Mouse (Mus musculus) embryonic facial prominence, embryonic 12.5 days (tissue): ENCODE measurements around the gene Pum3. TPM values are rescaled to one million over a fixed set of nuclear protein-coding genes. Genes with fewer than 3 reads are reported as not detected.
"Not testable (repeated sequence)": the region's sequence is repeated elsewhere in the genome, so short reads cannot be mapped to it uniquely, and the experiment has no call there.

Experiments
- ATAC-seq: fragments of 200-750 bp; cut with Nextera tagmentation; 2 replicates; pipeline ENCODE4 v1.8.0; 2017; ENCODE audit not compliant: insufficient number of reproducible peaks, insufficient read depth, low FRiP score, low TSS enrichment
- H3K27ac ChIP-seq: fragments of 300-500 bp; sonication (generic); 2 replicates; pipeline ENCODE4 v1.5.1; 2016; ENCODE audit warnings: mild to moderate bottlenecking
- H3K27me3 ChIP-seq: fragments of 300-500 bp; sonication (generic); 2 replicates; pipeline ENCODE4 v1.6.1; 2016; ENCODE audit warnings: mild to moderate bottlenecking, moderate library complexity
- H3K36me3 ChIP-seq: fragments of 300-500 bp; sonication (generic); 2 replicates; pipeline ENCODE4 v1.6.1; 2016; ENCODE audit warnings: mild to moderate bottlenecking
- H3K4me1 ChIP-seq: fragments of 300-500 bp; sonication (generic); 2 replicates; pipeline ENCODE4 v1.6.1; 2016
- H3K4me2 ChIP-seq: fragments of 300-500 bp; sonication (generic); replicated peaks from 2 replicates; pipeline ENCODE4 v1.6.1; 2016; ENCODE audit warnings: mild to moderate bottlenecking, moderate library complexity
- H3K4me3 ChIP-seq: fragments of 300-500 bp; sonication (generic); 2 replicates; pipeline ENCODE4 v1.5.1; 2016; ENCODE audit warnings: mild to moderate bottlenecking
- H3K9ac ChIP-seq: fragments of 300-500 bp; sonication (generic); 2 replicates; pipeline ENCODE4 v1.6.1; 2016; ENCODE audit warnings: mild to moderate bottlenecking, moderate library complexity
- H3K9me3 ChIP-seq: fragments of 300-500 bp; sonication (generic); 2 replicates; pipeline ENCODE4 v1.6.1; 2016; ENCODE audit warnings: mild to moderate bottlenecking, moderate library complexity
- WGBS: fragments of 180-500 bp; shearing (Covaris S2); methylation state at CpG from one replicate; pipeline ENCODE4 v1.1.7; 2016; 5-methylcytosine and 5-hydroxymethylcytosine counted together
- polyA plus RNA-seq: library from polyadenylated mRNA; unstranded; fragments of >200 nt; fragmentation: Nextera tagmentation; extraction: Ambion mirVana; gene quantifications from 2 replicates; pipeline ENCODE4 v1.2.1, GENCODE M21; 2016

The Pum3 gene
- polyA plus RNA-seq, 1 experiment from 2014 or later = 86.4 TPM

DNA sequence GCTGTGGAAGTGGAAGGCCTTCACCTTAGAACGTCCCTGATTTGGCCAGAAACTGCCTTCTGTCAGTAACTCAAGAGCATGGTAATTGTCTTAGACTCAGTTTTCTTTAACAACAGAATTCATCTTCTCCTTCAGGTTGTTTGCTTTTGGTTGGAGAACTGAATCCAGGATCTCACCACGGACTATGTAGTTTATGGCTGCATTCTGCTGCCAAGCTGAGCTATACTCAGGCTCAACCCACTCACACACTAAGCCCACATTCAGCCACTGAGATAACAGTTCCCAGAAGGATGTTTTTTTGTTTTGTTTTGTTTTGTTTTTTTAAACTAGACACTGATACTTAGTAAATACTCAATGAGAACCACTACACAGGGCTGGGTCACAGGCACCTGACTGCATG lies 38.3 kb downstream of the Pum3 start:
- 88% methylated on average over 2 of the region's 2 CpGs for WGBS
- H3K27ac ChIP-seq = no peak overlapping the region
- H3K4me2 ChIP-seq = no peak overlapping the region
- H3K4me1 ChIP-seq = no peaks in the 10 kb centered on the region
- no peaks in the 10 kb centered on the region for H3K9me3 ChIP-seq
- H3K36me3 ChIP-seq = peaks cover 65% of the 10 kb centered on the region
- ATAC-seq = no peak
- H3K9ac ChIP-seq = no peak overlapping the region
- no peak overlapping the region for H3K4me3 ChIP-seq
- H3K27me3 ChIP-seq = no peaks in the 10 kb centered on the region

DNA sequence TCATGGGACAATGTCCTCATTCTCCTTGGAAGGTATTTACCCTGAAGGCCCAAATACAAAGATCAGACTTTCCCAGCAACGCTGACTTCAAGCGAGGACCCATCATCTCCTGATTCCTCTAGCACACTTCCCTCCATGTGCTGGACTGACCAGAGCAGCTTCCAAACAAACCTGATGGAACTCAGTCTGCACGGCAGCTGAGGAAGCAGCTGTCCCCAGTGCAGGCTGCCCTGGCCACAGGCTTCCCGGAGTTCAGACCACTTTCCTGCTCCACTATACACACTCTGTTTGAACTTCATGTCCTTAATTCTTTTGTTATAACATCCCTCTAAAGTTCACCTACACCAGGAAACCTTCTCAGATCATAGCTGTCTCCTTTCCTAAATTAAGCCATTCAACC lies 40.1 kb downstream of the Pum3 start:
- H3K27me3 ChIP-seq = not testable (repeated sequence)
- 90% methylated on average over 4 of the region's 4 CpGs for WGBS

DNA sequence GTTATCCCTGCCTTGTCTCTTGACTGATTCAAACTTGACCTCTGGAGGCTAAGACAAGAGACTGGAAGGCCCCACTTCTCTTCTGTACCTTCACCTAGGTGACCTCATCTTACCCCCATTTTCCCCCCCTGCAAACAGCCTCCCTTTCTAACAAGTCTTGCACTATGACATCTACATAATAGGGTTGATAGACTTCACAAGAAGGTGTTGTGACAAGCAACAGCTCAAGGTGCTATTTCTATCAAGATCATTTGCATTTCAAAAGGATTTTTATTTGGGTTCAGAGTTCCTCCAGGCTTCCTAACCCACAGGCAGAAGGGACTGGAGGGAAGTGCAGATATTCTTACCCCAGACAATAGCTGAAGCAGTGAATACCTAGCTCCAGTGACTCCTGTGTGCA lies 44.3 kb downstream of the Pum3 start:
- Histone ChIP-seq H3K27me3 (no peaks in the 10 kb centered on the region), H3K4me2 (no peak overlapping the region), H3K4me3 (no peak overlapping the region), H3K36me3 (peaks cover 38% of the 10 kb centered on the region), H3K27ac (no peak overlapping the region), H3K9ac (no peak overlapping the region), H3K4me1 (no peaks in the 10 kb centered on the region), H3K9me3 (no peaks in the 10 kb centered on the region)
- no peak for ATAC-seq

More for the DNA sequence above, 40.1 kb downstream of the Pum3 start:
- not testable (repeated sequence) for H3K9ac ChIP-seq, H3K4me1 ChIP-seq, H3K4me2 ChIP-seq, ATAC-seq, H3K9me3 ChIP-seq, H3K27ac ChIP-seq, H3K4me3 ChIP-seq
- H3K36me3 ChIP-seq = peaks cover 59% of the 10 kb centered on the region

DNA sequence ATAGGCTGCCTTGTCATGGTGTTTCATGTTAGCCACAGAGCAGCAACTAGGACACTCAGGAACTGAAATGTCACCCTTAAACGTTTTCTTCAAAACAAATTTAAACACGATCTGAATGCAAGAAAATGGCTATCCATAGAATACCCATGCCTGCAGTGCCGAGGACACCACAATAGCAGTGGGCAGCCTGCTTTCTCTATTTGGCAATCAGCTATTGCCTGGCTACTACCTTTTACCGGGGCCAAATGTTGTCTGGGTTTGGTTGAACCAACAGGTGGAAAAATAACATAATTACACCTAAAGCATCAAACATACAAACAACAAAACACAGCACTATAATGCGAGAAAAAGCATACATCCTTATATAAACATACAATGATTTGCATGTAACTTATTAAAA lies 46.4 kb downstream of the Pum3 start:
- WGBS = 87% methylated on average over 5 of the region's 5 CpGs
- Histone ChIP-seq H3K36me3 (peaks cover 22% of the 10 kb centered on the region), H3K4me3 (no peak overlapping the region), H3K27me3 (no peaks in the 10 kb centered on the region), H3K9me3 (no peaks in the 10 kb centered on the region), H3K27ac (no peak overlapping the region), H3K9ac (no peak overlapping the region), H3K4me1 (peaks cover 3% of the 10 kb centered on the region; the same call in 1 of the 2 replicates), H3K4me2 (no peak overlapping the region)
- no peak for ATAC-seq

DNA sequence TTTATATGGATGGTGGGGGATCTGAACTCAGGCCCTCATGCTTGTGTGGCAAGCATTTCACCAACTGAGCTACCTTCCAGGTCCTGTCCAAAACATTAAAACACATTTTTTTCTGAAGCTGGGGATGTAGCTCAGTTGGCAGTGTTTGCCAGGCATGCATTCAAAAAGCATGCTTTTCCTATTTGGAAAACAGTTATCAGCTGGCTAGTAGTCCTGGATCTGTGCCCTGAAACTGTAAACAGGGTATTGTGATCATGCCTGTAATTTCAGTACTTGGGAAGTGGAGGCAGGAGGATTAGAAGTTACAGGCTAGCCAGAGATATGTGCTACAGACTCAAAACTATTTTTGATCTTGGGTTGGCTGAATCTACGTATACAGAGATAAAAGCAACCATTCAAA lies 47.5 kb downstream of the Pum3 start:
- H3K4me1 ChIP-seq = peaks cover 3% of the 10 kb centered on the region; the same call in 1 of the 2 replicates
- no peak overlapping the region for H3K27ac ChIP-seq
- H3K4me3 ChIP-seq = no peak overlapping the region
- H3K27me3 ChIP-seq = no peaks in the 10 kb centered on the region
- no peak overlapping the region for H3K4me2 ChIP-seq
- H3K9ac ChIP-seq = no peak overlapping the region
- no peak for ATAC-seq
- H3K36me3 ChIP-seq = peaks cover 15% of the 10 kb centered on the region
- 92% methylated on average over 1 of the region's 1 CpGs for WGBS
- H3K9me3 ChIP-seq = no peaks in the 10 kb centered on the region

DNA sequence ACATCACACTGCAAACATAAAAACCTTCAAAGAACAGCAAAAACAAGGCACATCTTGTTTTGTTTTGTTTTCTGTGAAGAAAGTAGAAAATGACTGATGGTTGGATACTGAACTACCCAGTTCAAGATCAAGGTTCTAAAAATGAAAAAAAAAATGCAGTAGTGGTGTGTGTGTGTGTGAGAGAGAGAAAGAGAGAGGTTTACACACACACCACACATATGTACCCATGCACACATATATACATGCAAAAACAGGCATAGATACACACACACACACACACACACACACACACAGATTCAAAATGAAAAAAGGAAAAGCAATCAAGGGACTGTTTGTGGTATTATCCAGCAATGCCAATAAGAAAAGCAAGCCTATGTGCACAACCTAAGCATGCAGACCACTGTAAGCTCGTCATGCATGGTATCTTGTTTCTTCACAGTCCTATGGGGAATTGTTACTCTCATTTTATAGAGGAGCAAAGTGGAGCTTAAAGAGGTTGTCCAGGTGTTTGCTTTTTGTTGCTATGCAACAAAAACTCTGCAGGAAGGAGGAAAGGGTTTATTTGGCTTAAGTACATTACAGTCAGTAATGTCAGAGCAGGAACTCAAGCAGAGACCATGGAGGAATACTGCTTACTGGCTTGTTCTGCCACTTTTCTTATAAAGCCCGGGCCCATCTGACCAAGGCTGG lies 49.8 kb downstream of the Pum3 start:
- Histone ChIP-seq H3K9me3 (no peaks in the 10 kb centered on the region), H3K27ac (no peak overlapping the region), H3K4me2 (no peak overlapping the region), H3K36me3 (no peaks in the 10 kb centered on the region), H3K4me3 (no peak overlapping the region), H3K27me3 (no peaks in the 10 kb centered on the region), H3K4me1 (peaks cover 3% of the 10 kb centered on the region; the same call in 1 of the 2 replicates), H3K9ac (no peak overlapping the region)
- 73% methylated on average over 2 of the region's 2 CpGs for WGBS
- ATAC-seq = no peak

DNA sequence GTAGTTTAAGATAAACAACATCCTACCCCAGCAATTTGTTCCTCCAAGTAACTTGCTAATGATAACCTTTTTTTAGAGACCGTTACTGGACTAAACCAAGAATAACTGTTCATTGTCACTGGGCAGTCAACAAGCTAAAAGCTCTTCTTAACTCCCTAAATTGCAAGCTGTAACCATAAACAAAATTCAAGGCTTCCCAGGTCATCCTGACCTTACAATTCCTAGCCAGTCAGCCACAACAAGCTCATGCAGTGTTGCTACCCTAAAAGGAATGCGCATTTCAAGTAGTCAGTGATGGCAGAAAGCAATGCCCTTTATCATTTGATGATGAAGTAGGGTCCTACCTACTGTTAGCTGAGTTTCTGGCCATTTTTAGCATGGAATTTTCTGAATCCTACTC lies 58.8 kb downstream of the Pum3 start:
- no peaks in the 10 kb centered on the region for H3K27me3 ChIP-seq
- H3K4me2 ChIP-seq = no peak overlapping the region
- H3K4me1 ChIP-seq = no peaks in the 10 kb centered on the region
- H3K4me3 ChIP-seq = no peak overlapping the region
- no peaks in the 10 kb centered on the region for H3K9me3 ChIP-seq
- H3K36me3 ChIP-seq = no peaks in the 10 kb centered on the region
- ATAC-seq = no peak
- no peak overlapping the region for H3K27ac ChIP-seq
- no peak overlapping the region for H3K9ac ChIP-seq
- WGBS = 93% methylated on average over 2 of the region's 2 CpGs

DNA sequence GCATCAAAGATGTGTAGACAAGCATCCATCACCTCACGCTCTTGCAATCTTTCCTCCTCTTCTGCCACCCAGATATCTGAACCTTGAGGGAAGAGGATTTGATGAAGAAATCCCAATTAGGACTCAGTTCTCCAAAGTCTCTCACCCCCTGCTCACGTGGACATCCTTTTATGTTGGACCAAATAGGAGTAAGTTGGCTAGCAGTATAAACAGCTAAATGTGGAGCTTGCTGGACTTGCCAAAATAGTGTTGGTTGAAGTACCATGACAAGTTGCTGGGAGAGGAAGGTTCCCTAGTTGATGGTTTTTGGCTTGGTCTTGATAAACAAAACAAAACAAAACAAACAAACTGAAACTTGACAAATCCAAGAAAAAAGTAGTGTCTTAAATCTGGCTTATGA lies 59.5 kb downstream of the Pum3 start:
- ATAC-seq = no peak
- 88% methylated on average over 2 of the region's 2 CpGs for WGBS

DNA sequence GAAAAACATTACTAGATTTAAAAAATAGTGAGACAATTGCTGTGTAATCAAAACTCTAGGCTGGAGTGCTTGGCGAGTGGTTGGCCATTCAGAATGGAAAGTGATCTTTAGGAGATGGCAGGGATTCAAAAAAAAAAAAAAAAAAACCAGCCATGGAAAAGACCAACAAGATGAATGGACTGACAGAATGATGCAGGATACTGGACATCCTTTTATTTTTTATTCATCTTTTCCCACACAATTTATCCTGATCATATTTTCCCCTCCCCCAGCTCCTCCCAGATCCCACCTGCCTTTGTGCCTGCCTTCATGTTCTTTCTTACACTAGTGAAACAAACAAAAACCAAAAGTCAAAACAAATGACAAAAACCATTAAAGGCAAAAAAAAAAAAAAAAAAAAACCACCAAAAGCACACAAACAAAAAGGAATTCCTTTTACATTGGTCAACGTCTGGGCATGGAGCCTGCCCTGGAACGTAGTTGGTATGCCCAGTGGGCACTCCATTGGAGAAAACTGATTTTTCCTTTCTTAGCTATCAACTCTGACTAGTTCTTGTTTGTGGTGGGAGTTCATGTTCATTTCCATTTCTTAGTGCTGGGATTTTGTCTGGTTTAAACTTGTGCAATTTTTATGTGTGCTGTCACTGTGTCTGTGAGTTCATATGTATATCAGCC lies 60.0 kb downstream of the Pum3 start:
- no peaks in the 10 kb centered on the region for H3K36me3 ChIP-seq
- H3K27ac ChIP-seq = no peak overlapping the region
- H3K9me3 ChIP-seq = no peaks in the 10 kb centered on the region
- peaks cover 2% of the 10 kb centered on the region; the same call in 1 of the 2 replicates for H3K4me1 ChIP-seq
- no peak overlapping the region for H3K4me2 ChIP-seq
- 83% methylated on average over 3 of the region's 3 CpGs for WGBS
- H3K4me3 ChIP-seq = no peak overlapping the region
- H3K27me3 ChIP-seq = no peaks in the 10 kb centered on the region
- no peak for ATAC-seq
- no peak overlapping the region for H3K9ac ChIP-seq

More for the DNA sequence above, 59.5 kb downstream of the Pum3 start:
- H3K4me3 ChIP-seq = no peak overlapping the region
- H3K27me3 ChIP-seq = no peaks in the 10 kb centered on the region
- H3K4me1 ChIP-seq = no peaks in the 10 kb centered on the region
- H3K36me3 ChIP-seq = no peaks in the 10 kb centered on the region
- no peak overlapping the region for H3K4me2 ChIP-seq
- no peak overlapping the region for H3K9ac ChIP-seq
- H3K27ac ChIP-seq = no peak overlapping the region
- H3K9me3 ChIP-seq = no peaks in the 10 kb centered on the region

DNA sequence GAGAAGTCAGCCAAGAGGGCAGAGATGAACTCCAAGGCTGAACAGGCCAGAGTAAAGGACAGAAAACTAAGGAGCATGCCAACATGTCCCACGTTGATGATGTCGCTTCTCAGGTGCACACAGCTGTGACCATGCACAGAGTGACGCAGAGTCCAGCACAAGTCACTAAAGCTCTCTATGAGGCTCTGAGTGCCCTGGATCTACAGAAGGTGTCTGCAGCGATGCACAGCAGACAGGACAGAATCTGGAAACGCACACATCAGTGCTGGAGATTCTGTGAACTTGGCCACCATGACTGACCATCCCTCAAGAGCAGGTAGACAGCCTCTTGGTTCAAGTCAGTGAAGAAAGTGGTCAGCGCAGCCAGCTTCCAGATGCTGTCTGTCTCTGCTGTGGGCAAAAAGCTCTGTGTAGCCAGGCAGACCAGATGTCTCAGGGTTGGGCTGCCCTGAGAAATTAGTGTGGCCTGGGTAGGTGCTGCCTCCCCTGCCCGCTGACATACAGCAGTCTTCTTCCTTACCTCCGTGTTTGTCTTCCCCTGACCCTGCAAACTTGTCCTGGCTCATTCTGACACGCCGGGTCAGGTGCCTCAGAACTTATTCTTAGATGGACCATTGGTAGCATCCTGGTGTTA lies 63.4 kb downstream of the Pum3 start:
- Histone ChIP-seq H3K36me3 (no peaks in the 10 kb centered on the region), H3K9me3 (no peaks in the 10 kb centered on the region), H3K27ac (no peak overlapping the region), H3K4me2 (no peak overlapping the region), H3K4me1 (peaks cover 5% of the 10 kb centered on the region; the same call in 1 of the 2 replicates), H3K4me3 (no peak overlapping the region), H3K27me3 (no peaks in the 10 kb centered on the region), H3K9ac (no peak overlapping the region)
- WGBS = 83% methylated on average over 10 of the region's 10 CpGs
- ATAC-seq = no peak

DNA sequence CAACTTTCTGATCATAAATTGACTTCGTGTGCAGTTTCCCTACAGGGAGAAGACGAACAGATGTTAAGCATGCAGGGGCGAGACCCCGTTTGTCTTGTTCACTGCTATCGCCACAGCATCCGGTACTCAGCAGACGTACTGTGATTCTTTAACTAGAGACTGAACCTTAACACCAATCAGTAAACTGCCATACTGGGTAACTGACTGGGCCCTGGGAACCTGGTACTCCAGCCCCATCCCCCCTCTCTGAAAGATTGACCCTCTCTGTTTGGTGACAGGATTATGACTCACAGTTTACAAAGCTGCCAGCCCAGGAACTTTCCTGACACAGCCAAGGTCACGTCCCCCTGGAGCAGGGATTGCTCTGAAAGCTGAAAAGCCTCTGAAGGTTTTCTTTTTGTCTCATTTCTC lies 65.1 kb downstream of the Pum3 start:
- Histone ChIP-seq H3K9ac (no peak overlapping the region), H3K4me1 (peaks cover 5% of the 10 kb centered on the region; the same call in 1 of the 2 replicates), H3K36me3 (no peaks in the 10 kb centered on the region), H3K4me2 (peak overlapping the region; percentile 16; the same call in 1 of the 2 replicates), H3K27ac (no peak overlapping the region), H3K4me3 (no peak overlapping the region), H3K9me3 (no peaks in the 10 kb centered on the region), H3K27me3 (no peaks in the 10 kb centered on the region)
- no peak for ATAC-seq
- whole genome bisulfite sequencing = 14% methylated on average over 8 of the region's 8 CpGs

DNA sequence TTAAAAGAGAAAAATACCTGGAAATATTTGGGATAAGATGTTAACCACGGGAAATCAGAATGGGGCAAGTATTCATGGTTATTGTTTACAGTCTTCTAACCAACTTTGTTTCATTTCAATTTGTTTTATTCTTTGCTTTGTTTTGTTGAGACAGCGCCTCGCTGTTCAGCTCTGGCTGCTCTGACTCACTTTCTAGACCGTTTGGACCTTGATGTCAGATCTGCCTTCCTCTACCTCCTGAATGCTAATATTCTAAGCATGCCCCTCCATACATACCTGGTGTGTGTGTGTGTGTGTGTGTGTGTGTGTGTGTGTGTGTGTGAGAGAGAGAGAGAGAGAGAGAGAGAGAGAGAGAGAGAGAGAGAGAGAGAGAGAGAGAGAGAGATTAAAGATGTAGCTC lies 65.7 kb downstream of the Pum3 start:
- no peaks in the 10 kb centered on the region for H3K27me3 ChIP-seq
- peak overlapping the region; percentile 16; the same call in 1 of the 2 replicates for H3K4me2 ChIP-seq
- no peak for ATAC-seq
- H3K36me3 ChIP-seq = no peaks in the 10 kb centered on the region
- H3K9ac ChIP-seq = no peak overlapping the region
- no peak overlapping the region for H3K4me3 ChIP-seq
- no peaks in the 10 kb centered on the region for H3K9me3 ChIP-seq
- WGBS = 63% methylated on average over 4 of the region's 4 CpGs
- no peak overlapping the region for H3K27ac ChIP-seq
- peaks cover 5% of the 10 kb centered on the region; the same call in 1 of the 2 replicates for H3K4me1 ChIP-seq
